ENCODE assay signal across 13 mouse cellular contexts in the genomic region with DNA sequence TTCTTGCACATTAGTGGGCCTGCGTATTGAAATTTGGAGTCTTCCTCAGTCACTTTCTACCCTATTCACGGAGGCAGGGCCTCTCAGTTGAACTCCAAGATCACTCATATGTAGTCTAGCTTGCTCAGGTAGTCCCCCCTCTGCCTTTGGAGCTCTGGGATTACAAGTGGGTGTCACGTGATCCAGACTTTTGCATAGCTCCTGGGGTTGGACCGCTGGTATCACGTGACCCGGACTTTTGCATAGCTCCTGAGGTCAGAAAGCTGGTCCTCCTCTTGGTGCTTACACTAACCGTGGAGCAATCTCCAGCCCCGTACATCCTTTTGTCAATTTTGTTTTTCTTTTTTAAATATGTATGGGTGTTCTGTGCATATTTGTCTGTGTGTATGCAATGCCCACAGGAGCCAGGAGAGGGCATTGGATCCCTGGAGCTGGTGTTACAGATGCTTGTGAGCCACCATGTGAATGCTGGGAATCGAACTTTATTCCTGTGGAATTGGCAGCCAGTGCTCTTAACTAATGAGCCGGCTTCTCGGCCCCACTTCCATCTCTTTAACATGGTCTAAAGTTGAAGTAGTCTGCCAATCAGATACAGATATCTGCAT.
DNase-seq lines count a peak whose midpoint lies in the region; ATAC-seq and TF ChIP-seq lines count a peak whose summit lies in the region.
"Had no signal": no experiment of that assay in that cellular context is flagged by ENCODE, and none has a peak within 500 bp of the region (broad histone marks: within the 10 kb centered on the region; RNA-seq: fewer than 3 reads in every experiment).

No protein-coding gene starts in this region.

- no peaks in the 10 kb centered on the region for H3K9me3 ChIP-seq in kidney, embryonic 14.5 days (ENCODE audit: control insufficient read depth, low read length)
- H3K9me3 ChIP-seq in liver, embryonic 14.5 days (ENCODE audit: control insufficient read depth, low read length), result no peaks in the 10 kb centered on the region
- H3K9me3 ChIP-seq: forebrain, embryonic 10.5 days; megakaryocyte, embryonic 14.5 days had no signal

- DNase-seq in CD4-positive, CD25-positive, alpha-beta regulatory T cell, adult 2 months (ENCODE audit: low read depth, low spot score), result peak; percentile 27
- peak; percentile 20 to 29 for DNase-seq in kidney, postnatal 4 days
- DNase-seq in NIH3T3 (ENCODE audit: low read depth) (peak; percentile 50), MN1 (ENCODE audit: low spot score) (no peak)
- no peak for DNase-seq in liver, embryonic 14.5 days (ENCODE audit: low read depth in 3 of 3, low spot score in 3 of 3)
- DNase-seq in layer of hippocampus, postnatal 14 days (ENCODE audit: low spot score in 2 of 2), result no peak
- DNase-seq: cerebellum, adult 9-11 months; heart, adult 18-20 months; kidney, adult 11 months had no signal

- no peak overlapping the region for H3K27ac ChIP-seq in kidney, embryonic 14.5 days (ENCODE audit: low read depth, low read length)
- no peak overlapping the region for H3K27ac ChIP-seq in liver, embryonic 14.5 days
- H3K27ac ChIP-seq: forebrain, embryonic 10.5 days had no signal

- TF ChIP-seq CTCF in liver, embryonic 14.5 days (IDR thresholded peaks at IDR 0.05; ENCODE audit: low read depth), result peak; percentile 65

- no peak overlapping the region for H3K4me3 ChIP-seq in kidney, embryonic 14.5 days (ENCODE audit: low read length)
- no peak overlapping the region for H3K4me3 ChIP-seq in liver, embryonic 14.5 days (ENCODE audit: insufficient read depth in 1 of 2, low read depth in 2 of 2, low read length in 2 of 2)
- H3K4me3 ChIP-seq: forebrain, embryonic 10.5 days; megakaryocyte, embryonic 14.5 days had no signal

- no peak overlapping the region for H3K9ac ChIP-seq in kidney, embryonic 14.5 days (ENCODE audit: low read depth, low read length)
- no peak overlapping the region for H3K9ac ChIP-seq in liver, embryonic 14.5 days (replicated peaks)

- H3K36me3 ChIP-seq in kidney, embryonic 14.5 days (ENCODE audit: control insufficient read depth, insufficient read depth, low read length), result no peaks in the 10 kb centered on the region
- H3K36me3 ChIP-seq in liver, embryonic 14.5 days (replicated peaks; ENCODE audit: control insufficient read depth, insufficient read depth, low read depth), result no peaks in the 10 kb centered on the region
- H3K36me3 ChIP-seq: forebrain, embryonic 10.5 days had no signal

- H3K4me2 ChIP-seq in kidney, embryonic 14.5 days (replicated peaks; ENCODE audit: low read depth, low read length), result no peak overlapping the region
- H3K4me2 ChIP-seq in liver, embryonic 14.5 days (ENCODE audit: low read depth), result no peak overlapping the region

- no peak for TF ChIP-seq EP300 in liver, embryonic 14.5 days (IDR thresholded peaks at IDR 0.05; ENCODE audit: low read depth)

- WGBS in kidney, embryonic 14.5 days, result 90% methylated on average over 11 of the region's 11 CpGs
- WGBS in liver, embryonic 14.5 days (ENCODE audit: insufficient replicate concordance), result 77% methylated on average over 11 of the region's 11 CpGs

- no peak for ATAC-seq in CD4-positive, CD25-positive, alpha-beta regulatory T cell, adult 4 months
- no peak for ATAC-seq in kidney, embryonic 14.5 days (ENCODE audit: low FRiP score, low TSS enrichment)
- no peak for ATAC-seq in liver, embryonic 14.5 days (ENCODE audit: insufficient read depth)

- no peaks in the 10 kb centered on the region for H3K4me1 ChIP-seq in kidney, embryonic 14.5 days (ENCODE audit: control insufficient read depth, insufficient read depth, low read length)
- no peaks in the 10 kb centered on the region for H3K4me1 ChIP-seq in liver, embryonic 14.5 days (replicated peaks; ENCODE audit: control insufficient read depth in 2 of 2, insufficient read depth in 2 of 2, low read length in 1 of 2)
- H3K4me1 ChIP-seq: megakaryocyte, embryonic 14.5 days had no signal

- no peaks in the 10 kb centered on the region for H3K27me3 ChIP-seq in kidney, embryonic 14.5 days (ENCODE audit: control insufficient read depth, insufficient read depth, low read length)
- H3K27me3 ChIP-seq in liver, embryonic 14.5 days (ENCODE audit: control insufficient read depth, insufficient read depth, low read length), result no peaks in the 10 kb centered on the region

Comparison
In these comparisons a context has a peak if more than half of its experiments do, and no peak if none do; other contexts are left out.
1. DNase-seq: peak in CD4-positive, CD25-positive, alpha-beta regulatory T cell, adult 2 months (single experiment), kidney, postnatal 4 days (2 of 2) and NIH3T3 (single experiment); none in liver, embryonic 14.5 days (0 of 3), layer of hippocampus, postnatal 14 days (0 of 2) and MN1 (single experiment).